Mouse (Mus musculus) R1 (cell line): Measurements from ENCODE around the gene D5Ertd579e.

ENCODE experiments used
- DNase-seq: peaks from one replicate; pipeline ENCODE4 v3.0.0-alpha.2; 2018; ENCODE audit warnings: low read depth, low spot score

D5Ertd579e gene

GRCm38 (mm10) chr5:36695461-36696231 lies at the start of gene D5Ertd579e:
Gene D5Ertd579e, minus strand, starts transcription at chr5:36696024.
- peak; percentile 90 for DNase-seq

- peak; percentile 75 for DNase-seq
These were observed 46.5 kb upstream of the D5Ertd579e start for GRCm38 (mm10) chr5:36742126-36742848.

GRCm38 (mm10) chr5:36739829-36740228 lies 44.0 kb upstream of the D5Ertd579e start:
- DNase-seq: no peak

GRCm38 (mm10) chr5:36738799-36739615 lies 43.2 kb upstream of the D5Ertd579e start:
- DNase-seq: no peak

- DNase-seq: peak; percentile 60
These were observed 41.9 kb upstream of the D5Ertd579e start for GRCm38 (mm10) chr5:36737765-36738164.

- DNase-seq: no peak
These were observed 40.2 kb upstream of the D5Ertd579e start for GRCm38 (mm10) chr5:36736009-36736408.

GRCm38 (mm10) chr5:36735106-36735505 lies 39.3 kb upstream of the D5Ertd579e start:
- no peak for DNase-seq

GRCm38 (mm10) chr5:36733405-36733804 lies 37.6 kb upstream of the D5Ertd579e start:
- DNase-seq: no peak

- DNase-seq: no peak
These were observed 36.3 kb upstream of the D5Ertd579e start for GRCm38 (mm10) chr5:36731901-36732652.

- no peak for DNase-seq
These were observed 34.9 kb upstream of the D5Ertd579e start for GRCm38 (mm10) chr5:36730689-36731088.

GRCm38 (mm10) chr5:36729923-36730322 lies 34.1 kb upstream of the D5Ertd579e start:
- DNase-seq: no peak

GRCm38 (mm10) chr5:36729086-36729473 lies 33.3 kb upstream of the D5Ertd579e start:
- no peak for DNase-seq

GRCm38 (mm10) chr5:36728403-36729085 lies 32.7 kb upstream of the D5Ertd579e start:
- no peak for DNase-seq

- no peak for DNase-seq
These were observed 32.0 kb upstream of the D5Ertd579e start for GRCm38 (mm10) chr5:36727776-36728175.

- no peak for DNase-seq
These were observed 31.3 kb upstream of the D5Ertd579e start for GRCm38 (mm10) chr5:36727136-36727535.

- DNase-seq: no peak
These were observed 30.6 kb upstream of the D5Ertd579e start for GRCm38 (mm10) chr5:36726387-36726801.

GRCm38 (mm10) chr5:36725861-36726260 lies 30.0 kb upstream of the D5Ertd579e start:
- peak; percentile 48 for DNase-seq

GRCm38 (mm10) chr5:36724274-36724673 lies 28.4 kb upstream of the D5Ertd579e start:
- DNase-seq: no peak

- DNase-seq: no peak
These were observed 27.5 kb upstream of the D5Ertd579e start for GRCm38 (mm10) chr5:36723356-36723755.

GRCm38 (mm10) chr5:36722415-36722856 lies 26.6 kb upstream of the D5Ertd579e start:
- no peak for DNase-seq
